Mouse (Mus musculus) kidney, postnatal 36 days (tissue): ENCODE data around the gene Smu1.

ENCODE experiments used
- DNase-seq, 2 experiments: peaks; one replicate each; pipeline ENCODE4 v3.0.0; 2021 to 2022; ENCODE audit warnings: mixed read lengths in 2 of 2

Smu1 gene

GRCm38 (mm10) chr4:40757780-40758420, at the start of gene Smu1:
Gene Smu1, minus strand, starts transcription at chr4:40757923.
- peak; percentile 97 to 99 for DNase-seq

GRCm38 (mm10) chr4:40807382-40807781, 49.7 kb upstream of the Smu1 start:
- DNase-seq, result no peak

GRCm38 (mm10) chr4:40805401-40805800, 47.7 kb upstream of the Smu1 start:
- DNase-seq, result no peak

GRCm38 (mm10) chr4:40802787-40803186, 45.1 kb upstream of the Smu1 start:
- DNase-seq, result no peak

GRCm38 (mm10) chr4:40801908-40802307, 44.2 kb upstream of the Smu1 start:
- no peak for DNase-seq

- no peak for DNase-seq
Observed at GRCm38 (mm10) chr4:40800873-40801272, 43.1 kb upstream of the Smu1 start.

GRCm38 (mm10) chr4:40798833-40799555, 41.3 kb upstream of the Smu1 start:
- DNase-seq, result peak in 1 of 2 experiments; percentile 63

GRCm38 (mm10) chr4:40795761-40796160, 38.0 kb upstream of the Smu1 start:
- DNase-seq, result no peak

- DNase-seq, result no peak
Observed at GRCm38 (mm10) chr4:40794320-40794719, 36.6 kb upstream of the Smu1 start.

- peak; percentile 58 to 81 for DNase-seq
Observed at GRCm38 (mm10) chr4:40791176-40791575, 33.5 kb upstream of the Smu1 start.

GRCm38 (mm10) chr4:40786578-40786977, 28.9 kb upstream of the Smu1 start:
- DNase-seq, result no peak

GRCm38 (mm10) chr4:40785620-40786166, 28.0 kb upstream of the Smu1 start:
- DNase-seq, result no peak

- peak; percentile 64 to 68 for DNase-seq
Observed at GRCm38 (mm10) chr4:40784556-40785169, 26.9 kb upstream of the Smu1 start.

GRCm38 (mm10) chr4:40783049-40783448, 25.3 kb upstream of the Smu1 start:
- no peak for DNase-seq

GRCm38 (mm10) chr4:40781797-40782495, 24.2 kb upstream of the Smu1 start:
- no peak for DNase-seq

- DNase-seq, result peak; percentile 77 to 80
Observed at GRCm38 (mm10) chr4:40781143-40781542, 23.4 kb upstream of the Smu1 start.

- DNase-seq, result peak; percentile 48 to 71
Observed at GRCm38 (mm10) chr4:40778656-40779055, 20.9 kb upstream of the Smu1 start.

- no peak for DNase-seq
Observed at GRCm38 (mm10) chr4:40777116-40777515, 19.4 kb upstream of the Smu1 start.

- no peak for DNase-seq
Observed at GRCm38 (mm10) chr4:40776416-40776815, 18.7 kb upstream of the Smu1 start.

GRCm38 (mm10) chr4:40774279-40775259, 16.8 kb upstream of the Smu1 start:
- DNase-seq, result peak; percentile 81 to 89

- DNase-seq, result no peak
Observed at GRCm38 (mm10) chr4:40759876-40760275, 2.2 kb upstream of the Smu1 start.
